Mouse (Mus musculus) spleen, adult 2 months (tissue): ENCODE measurements at regions not wholly inside any gene's neighbourhood (a gene's known extent, or its start where the extent isn't known, plus 50 kb on each side); places are given as distances from the start of the nearest gene placed in this dataset.

Experiments
- CTCF ChIP-seq: fragments of 200-500 bp; IDR thresholded peaks from 2 replicates; pipeline ENCODE4 v1.5.1; 2011; ENCODE audit warnings: mild to moderate bottlenecking, inconsistent platforms; ENCODE audit not compliant: insufficient read depth, insufficient read length, insufficient replicate concordance; ENCODE audit errors: extremely low read depth
- POLR2A ChIP-seq: fragments of 200-500 bp; IDR thresholded peaks from 2 replicates; pipeline ENCODE4 v1.6.1; 2011; ENCODE audit warnings: low read depth, low read length, inconsistent platforms

DNA sequence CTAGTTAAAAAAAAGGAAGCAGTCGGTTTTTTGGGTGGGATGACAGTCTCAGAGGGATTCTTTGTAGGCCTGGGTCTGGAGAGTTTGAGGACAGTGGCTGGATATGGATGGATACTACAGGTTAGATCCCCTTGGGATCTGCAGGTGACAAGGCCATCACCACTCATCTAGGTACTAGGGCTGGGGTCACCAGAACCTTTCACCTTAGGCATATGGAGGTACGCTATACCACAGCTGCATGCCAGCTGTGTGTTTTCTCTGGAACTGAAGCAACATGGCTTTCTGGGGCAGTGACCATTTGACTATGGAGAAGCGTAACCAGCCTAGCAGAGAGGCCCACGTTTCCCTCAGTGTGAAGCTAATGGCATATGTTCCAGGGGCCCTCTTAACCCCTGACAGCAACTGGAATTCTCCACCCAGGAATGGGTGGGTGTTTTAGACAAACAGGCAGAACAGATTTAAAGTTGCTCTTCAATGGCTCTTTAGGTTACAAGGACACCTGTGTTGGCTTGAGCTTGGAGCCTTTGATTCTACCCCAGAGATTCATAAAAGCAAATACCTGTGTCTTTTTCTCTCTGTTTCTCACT lies 118.8 kb downstream of the Ndfip2 start:
- TF ChIP-seq POLR2A = no peak
- no peak for TF ChIP-seq CTCF
